Mouse (Mus musculus) cerebellum, adult 11-12 months (tissue): ENCODE data around the gene Ttll11.

ENCODE experiments used
- DNase-seq: peaks from one replicate; pipeline ENCODE4 v3.0.0; 2022

Ttll11 gene

GRCm38 (mm10) chr2:35763818-35764217 is 215.9 kb downstream of the Ttll11 start:
- DNase-seq = no peak

- DNase-seq = no peak
Measured at GRCm38 (mm10) chr2:35761458-35761857, 218.3 kb downstream of the Ttll11 start.

DNA sequence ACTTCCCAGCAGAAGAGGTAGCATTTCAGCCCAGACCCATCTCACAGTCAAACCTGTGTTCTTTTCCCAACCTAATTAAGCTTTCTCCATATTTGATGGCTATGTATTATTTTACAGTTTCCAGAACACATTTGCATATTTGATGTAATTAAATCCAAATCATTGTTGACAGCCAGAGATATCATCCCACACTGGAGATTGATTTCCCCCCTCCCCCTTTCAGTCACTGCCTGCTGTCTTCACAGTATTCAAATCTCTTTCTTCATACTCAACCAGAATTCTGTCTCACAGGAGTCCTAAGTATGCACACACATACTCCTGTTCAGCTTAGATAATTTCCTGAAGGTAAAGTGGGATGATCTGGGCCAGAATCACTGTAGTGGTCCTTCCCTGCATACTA is 218.8 kb downstream of the Ttll11 start:
- DNase-seq = no peak

GRCm38 (mm10) chr2:35760352-35760751 is 219.4 kb downstream of the Ttll11 start:
- no peak for DNase-seq

DNA sequence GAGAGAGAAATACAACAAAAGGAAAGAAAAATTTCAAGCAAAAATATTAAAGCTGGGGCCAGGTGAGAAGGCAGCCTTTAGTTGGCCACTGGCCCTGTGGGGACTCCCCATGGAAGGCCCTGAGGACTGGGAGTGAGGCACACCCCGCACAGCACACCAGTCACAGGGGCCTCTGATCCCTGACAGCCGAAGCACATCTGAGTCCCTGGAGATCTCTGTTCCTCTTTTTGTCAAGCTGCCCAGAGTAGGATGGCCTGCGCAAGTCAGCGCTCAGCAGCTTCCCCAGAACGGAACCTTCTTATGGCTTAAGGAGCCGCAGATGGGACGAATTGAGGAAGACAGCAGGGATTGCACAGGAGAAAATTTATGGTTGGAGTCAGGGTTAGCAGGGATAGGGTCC is 223.2 kb downstream of the Ttll11 start:
- no peak for DNase-seq

DNA sequence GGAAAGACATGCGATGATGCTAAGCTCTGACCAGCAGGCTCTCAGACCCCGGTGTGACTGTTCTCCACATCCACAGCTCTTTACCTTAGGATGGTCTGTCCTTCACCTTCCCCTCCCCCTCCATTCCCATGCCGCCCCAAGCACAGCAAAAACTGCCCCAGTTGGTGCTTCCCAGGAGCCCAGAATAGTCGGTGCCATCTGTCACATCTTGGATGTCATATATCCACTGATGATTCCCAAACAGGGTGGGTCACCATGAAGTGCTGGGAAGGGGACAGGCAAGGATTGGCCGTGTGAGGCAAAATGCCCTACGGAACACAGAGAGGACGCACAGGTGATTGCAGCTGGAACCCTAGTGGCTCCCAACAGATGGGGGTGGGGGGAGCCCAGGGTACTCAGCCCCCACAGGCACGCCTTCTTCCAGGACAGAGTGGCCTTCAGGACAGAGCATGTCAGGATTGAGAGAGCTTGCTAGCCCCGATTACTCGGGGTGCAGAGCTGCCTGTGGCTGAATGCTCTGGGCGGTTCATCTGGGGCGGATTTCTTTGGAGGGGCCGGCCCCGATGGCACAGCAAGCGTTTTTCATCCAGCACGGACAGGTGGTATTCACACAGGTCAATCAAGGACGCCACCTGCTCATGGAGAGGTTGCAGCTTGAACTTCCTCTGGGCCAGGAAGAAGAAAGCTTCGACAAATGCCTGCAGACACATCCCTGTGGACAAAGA is 227.8 kb downstream of the Ttll11 start:
- peak; percentile 83 for DNase-seq

GRCm38 (mm10) chr2:35750533-35751141 is 229.1 kb downstream of the Ttll11 start:
- no peak for DNase-seq

DNA sequence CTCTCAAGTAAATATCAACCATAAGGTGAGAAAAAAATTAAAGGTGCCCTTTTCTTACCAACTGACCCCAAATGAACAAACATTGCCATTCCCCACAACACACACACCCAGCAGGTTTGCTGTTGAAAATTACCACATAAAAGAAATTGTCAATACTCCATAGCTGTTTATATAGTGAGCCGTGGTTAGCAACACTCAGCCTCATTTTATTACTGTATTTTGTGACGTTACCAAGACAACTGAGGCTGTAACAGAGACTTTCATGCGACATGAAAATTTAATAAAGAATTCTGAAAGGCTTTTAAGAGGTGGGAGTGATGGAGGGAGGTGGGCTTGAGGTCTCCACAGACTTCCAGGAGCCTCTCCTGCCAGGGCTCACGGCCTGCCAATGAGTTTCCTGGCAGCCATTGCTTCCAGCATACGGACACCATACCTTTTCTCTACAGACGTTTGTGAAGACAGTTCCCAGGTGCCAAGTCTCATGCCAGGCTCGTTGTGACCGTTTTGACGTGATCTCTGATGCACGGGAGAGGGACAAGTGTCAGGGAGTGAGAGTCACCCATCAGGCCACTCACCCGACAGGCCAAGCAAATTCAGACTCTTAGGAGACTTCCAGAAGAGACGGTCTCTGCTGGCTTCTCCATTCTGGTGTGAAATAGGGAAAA is 232.2 kb downstream of the Ttll11 start:
- peak; percentile 71 for DNase-seq

DNA sequence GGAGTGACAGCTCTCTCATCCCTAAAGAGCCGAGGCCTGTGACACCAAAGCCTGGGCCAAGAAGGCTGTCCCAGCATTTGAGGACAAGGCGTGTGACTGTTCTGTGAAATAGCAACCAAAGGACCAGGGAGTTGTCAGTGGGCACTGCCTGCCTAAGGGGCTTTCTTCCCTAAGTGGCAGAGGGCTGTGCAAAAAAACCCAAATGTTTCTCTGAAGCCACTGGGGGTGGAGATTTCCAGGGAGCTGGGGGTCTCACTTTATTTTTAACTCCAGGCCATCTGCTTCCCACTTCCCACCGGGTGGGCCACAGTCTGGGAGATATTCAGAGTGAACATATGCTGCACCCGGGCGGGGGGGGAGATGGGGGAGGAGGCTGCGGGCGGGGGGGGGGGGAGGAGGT is 233.1 kb downstream of the Ttll11 start:
- DNase-seq = peak; percentile 84

GRCm38 (mm10) chr2:35745876-35746275 is 233.8 kb downstream of the Ttll11 start:
- peak; percentile 57 for DNase-seq

DNA sequence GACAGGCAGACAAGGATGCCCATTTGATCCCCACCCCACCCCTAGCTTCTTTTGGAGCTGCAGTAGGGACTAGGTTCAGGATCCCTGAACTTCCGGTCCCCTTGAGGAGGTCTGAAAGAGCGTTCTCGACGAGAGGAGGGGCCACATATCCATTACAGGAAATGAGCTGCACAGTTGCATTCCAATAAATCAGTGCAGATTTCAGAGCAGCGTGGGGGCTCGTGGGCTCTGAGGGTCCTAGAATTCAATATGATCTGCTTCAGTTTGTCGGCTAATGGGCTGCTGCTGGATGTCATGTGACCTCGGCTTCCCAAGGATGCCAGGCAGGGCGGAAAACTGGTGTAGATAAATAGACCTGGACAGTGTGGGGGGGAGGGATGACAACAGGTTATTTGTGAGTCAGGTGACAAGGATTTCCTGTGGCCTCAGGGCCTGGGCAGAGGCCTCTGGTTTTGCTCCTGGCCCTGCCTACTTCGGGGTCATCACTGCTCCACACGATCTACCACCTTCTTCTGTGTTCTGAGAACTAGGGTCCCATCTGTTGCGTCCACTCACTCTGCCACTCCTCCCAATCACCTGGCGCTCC is 240.0 kb downstream of the Ttll11 start:
- DNase-seq = no peak

DNA sequence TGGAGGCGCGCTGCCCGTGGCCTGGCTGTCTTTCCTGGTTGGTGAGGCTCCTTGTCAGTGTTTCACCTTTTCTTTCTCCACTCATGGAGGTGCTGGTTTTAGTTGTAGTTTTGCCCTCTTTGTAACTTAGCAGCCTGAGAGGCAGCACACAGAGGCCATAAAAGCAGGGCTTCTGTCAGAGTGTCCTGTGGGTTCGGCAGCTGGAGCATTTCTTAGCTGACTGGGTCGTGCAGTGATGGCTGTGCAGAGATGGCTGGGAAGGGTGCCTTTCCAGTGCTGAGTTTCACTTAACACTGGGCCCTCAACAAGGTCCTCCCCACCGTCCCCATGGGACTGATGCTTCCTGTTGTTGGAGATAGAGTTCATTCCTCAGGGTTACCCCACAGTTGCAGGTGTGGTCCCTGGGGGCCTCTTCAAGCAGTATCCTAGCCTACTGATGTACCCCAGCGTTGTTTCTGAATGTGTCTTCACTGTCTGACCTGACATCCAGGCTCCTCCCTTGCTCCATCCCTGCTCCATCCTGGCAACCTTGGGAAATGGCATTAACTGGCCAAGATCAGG is 242.2 kb downstream of the Ttll11 start:
- no peak for DNase-seq

GRCm38 (mm10) chr2:35736061-35736460 is 243.7 kb downstream of the Ttll11 start:
- DNase-seq = no peak

GRCm38 (mm10) chr2:35735001-35735400 is 244.7 kb downstream of the Ttll11 start:
- no peak for DNase-seq

DNA sequence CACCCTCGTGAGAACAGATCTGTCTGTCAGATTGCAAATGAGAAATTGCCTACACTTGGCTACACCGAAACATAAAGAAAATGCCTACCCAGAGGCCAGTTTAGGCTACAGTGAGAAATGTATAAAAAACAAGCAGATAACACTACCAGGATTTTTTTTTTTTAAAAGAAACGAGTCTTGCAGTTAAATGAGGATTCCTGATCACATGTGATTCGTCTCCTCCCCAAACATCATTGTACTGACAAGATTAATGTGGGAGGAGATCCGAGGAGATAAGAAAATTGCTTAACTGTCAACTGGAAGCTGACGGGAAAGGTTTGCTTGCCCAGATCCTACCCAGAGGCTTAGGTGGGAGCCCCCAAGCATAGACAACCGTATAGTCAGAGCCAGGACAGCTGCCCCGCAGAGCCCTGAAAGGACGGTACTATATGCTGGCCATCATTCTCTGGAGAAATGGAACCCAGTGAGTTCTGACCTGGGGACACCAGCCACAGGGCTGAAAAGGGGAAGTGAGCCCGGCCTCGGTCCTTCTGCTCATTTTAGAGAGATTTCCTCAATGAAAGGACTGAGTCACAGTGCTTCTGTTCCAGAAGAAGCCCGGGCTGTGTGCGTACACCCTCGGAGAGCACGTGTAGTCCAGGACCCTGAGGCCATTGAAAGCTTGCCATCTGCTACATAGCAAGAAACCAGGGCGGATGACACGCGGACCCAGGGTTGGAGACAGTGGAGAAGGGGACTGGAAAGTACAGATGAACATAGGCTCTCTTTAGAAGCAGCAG is 247.9 kb downstream of the Ttll11 start:
- no peak for DNase-seq

DNA sequence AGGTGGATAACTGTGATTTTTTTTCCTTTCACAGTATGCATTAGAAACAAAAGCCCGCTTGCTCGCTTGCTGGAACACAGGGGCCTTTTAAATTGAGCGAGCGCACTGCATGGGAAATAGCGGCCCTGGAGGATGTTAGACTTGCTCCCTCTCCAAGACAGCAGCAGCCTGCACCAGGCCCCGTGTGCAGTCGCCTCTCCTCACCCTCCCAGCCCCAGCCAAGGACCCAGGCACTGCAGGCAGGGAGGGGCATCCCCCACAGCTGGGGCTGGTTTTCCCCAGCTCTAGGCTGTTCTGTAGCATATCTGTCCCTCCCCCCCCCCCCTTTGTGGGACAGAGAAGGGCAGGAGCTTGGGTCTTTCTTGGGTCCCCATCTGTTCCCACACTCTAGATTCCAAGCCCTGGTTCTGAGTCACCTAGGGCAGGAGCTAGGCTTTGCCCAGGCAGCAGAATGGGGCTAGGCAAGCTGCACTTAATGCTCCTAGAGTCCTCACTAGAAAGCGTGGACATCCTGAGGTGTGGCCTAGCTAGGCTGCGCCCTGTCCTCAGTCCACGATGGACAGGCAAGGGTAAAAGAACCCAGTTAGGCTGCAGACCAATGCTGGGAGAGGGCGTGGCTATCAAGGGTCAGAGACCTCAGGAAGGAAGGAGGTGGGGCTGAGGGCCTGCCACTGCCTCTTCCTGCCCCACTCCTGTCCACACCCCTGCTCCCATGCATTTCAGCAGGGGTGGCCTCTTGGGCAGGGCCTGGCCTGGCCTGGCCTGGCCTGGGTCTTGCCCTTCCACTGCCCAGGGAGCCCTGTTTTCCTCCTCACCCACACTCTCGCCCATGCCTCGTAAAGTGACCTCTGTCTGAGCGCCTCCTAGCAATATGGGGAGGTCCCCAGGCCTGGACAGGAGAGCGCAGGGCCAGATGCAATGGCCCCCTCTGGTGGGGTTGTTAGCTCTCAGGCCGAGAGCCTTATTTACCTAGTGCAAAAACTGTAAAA is 250.3 kb downstream of the Ttll11 start:
- DNase-seq = no peak

DNA sequence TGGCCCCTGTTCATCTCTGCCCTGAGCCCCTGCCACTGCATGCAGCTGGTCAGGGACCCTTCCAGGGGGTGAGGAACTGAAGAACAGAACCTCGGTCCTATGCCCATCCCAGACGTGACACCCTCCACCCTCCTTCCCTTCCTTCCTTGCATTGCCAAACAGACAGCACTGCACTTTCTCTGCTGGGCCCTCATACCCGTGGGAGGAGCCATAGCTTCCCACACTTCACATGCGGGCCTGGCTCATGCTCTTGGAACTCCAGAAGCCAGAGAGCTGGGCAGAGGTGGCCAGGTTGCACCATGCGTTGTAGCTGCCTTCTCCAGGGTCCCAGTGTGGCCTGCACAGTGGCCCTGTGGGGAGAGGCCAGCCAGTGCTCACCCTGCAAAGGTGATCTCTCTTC is 251.1 kb downstream of the Ttll11 start:
- DNase-seq = no peak

- DNase-seq = peak; percentile 85
Measured at GRCm38 (mm10) chr2:35723691-35724090, 256.0 kb downstream of the Ttll11 start.

DNA sequence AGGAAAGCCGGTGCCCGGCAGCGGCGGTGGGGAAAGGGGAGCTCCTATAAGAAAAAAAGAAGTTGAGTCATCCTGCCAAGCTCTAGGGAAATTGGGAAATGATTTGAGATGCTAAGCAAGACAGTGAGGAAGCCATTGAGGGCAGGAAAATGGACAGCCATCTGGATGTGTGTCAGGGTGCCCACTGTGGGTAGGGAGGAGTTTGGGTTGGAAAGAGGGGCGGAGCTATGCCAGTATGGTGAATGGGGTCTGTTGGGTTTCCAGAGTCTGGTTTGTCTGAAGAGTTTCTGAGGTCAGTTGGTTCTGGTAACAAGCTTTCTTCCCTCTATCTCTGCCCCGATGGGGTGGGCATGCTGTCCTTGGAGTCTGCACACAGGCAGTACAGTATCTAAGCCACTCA is 256.4 kb downstream of the Ttll11 start:
- no peak for DNase-seq

GRCm38 (mm10) chr2:35722821-35723220 is 256.9 kb downstream of the Ttll11 start:
- DNase-seq = peak; percentile 77

DNA sequence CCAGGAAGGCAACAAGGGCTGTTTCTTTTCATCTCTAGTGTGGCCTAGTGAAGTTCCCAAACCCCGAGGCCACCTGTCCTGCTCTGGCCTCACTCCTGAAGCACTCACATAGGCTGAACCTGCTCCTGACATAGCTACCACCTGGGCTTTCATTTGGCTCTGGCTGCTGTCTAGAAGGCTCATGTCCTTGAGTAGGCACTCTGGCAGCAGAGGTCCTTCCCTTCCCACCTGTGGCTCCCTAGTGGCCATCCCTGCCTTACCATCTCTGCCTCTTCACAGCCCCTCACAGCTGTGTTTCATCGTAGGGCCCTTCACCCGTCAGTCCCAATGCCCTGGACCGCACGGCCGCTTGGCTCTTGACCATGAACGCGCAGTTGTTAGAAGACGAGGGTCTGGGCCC is 258.8 kb downstream of the Ttll11 start:
- DNase-seq = no peak
